Mouse (Mus musculus) thymus, postnatal 14 days (tissue): ENCODE measurements around the gene Ccdc157.
A peak's percentile ranks its signal among the peaks of the same experiment; 100 is the strongest.
"Not testable (repeated sequence)": the region's sequence is repeated elsewhere in the genome, so short reads cannot be mapped to it uniquely, and the experiment has no call there.

Experiments used
- DNase-seq: peaks from one replicate; pipeline ENCODE4 v3.0.0; 2021

Gene Ccdc157

DNA sequence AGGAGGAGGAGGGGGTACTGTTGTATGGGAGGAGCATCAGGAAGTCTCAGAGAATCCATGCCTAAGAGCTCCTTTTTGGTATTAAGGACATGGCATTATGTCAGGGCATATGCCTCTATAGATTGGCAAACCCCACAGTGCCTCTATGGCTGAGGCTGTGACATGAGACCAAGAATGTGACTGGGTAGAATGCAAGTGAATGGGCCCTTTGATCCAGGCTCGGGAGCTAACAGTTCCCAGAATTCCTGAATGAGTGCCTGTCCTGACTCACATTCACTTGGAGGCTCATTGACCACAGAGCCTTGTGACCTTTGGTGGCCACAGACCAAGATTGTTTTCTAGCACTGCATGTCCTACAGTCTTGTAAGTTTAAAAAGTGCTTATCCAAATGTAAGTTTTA, 22.0 kb upstream of the Ccdc157 start:
- DNase-seq, result no peak

DNA sequence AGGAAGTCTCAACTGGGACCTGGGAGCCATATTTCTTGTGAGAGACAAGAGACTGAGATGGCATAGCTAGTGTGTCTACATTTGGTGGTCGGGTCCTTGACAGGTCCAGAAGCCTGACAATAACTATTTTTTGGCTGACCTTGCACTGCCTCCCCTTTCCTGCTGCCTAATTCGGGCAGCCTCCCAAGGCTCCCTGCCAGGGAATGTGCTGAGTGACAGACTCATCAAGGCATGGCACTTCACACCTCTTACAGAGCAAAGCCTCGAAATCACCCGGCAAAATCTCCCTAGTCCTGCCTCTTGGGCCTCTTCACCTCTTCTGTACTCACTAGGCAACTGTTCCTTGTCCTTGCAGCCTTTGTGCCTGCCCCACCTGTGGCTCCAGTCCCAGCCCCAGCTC, 17.6 kb upstream of the Ccdc157 start:
- DNase-seq, result no peak

DNA sequence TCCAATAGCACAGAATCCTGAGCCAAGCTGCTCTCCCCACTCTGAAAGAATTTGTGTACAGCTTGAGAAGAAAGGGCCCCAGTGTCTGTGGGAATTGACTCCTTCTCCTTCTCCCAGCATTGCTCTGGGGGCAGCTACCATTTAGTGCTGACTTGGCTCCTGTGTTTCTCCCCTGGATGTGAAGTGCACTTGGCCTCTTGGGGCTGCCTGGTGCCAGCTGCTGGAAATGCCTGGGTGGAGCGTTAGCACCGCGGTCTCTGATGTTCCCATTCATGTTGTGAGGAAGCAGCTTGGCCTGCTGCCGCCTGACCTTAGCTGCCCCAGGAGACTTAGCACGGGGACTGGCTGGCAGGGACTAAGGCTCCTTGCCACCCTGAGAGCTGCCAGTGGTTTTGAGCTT, 14.5 kb upstream of the Ccdc157 start:
- DNase-seq, result no peak

- DNase-seq, result no peak
Observed at GRCm38 (mm10) chr11:4166467-4167090, 6.5 kb upstream of the Ccdc157 start.

- no peak for DNase-seq
Observed at GRCm38 (mm10) chr11:4164701-4165100, 4.6 kb upstream of the Ccdc157 start.

DNA sequence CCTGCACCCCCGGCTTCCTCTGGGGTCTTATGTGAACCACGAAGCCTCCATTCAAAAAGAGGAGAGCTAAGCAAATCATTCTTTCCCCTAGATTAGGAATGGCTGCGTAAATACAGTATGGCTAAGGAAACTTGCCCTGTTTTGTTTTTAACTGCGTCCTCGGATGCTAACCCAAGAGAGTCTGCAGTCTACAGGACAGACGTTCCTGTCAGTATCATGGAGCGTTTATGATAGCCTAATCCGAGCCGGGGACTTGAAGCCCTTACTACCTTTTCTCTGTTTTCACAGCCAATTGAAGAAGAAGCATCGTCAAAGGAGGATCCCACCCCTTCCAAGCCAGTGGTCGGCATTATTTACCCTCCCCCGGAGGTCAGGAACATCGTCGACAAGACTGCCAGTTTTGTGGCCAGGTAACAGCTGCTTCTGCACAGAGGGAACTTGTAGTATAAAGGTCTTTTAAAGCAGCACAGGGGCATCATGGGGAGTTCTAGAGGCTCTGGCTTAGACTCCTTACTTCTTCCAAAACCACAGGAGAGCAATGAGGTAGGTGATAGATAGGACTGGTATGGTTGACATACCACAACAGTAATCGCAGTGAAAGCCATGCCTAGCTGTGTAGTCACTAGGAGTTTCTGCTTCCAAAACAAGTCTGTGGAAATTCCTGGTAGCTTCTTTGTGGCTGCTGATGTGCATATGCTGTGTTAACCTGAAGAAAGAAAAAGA, 826 bp upstream of the Ccdc157 start:
- DNase-seq, result no peak

DNA sequence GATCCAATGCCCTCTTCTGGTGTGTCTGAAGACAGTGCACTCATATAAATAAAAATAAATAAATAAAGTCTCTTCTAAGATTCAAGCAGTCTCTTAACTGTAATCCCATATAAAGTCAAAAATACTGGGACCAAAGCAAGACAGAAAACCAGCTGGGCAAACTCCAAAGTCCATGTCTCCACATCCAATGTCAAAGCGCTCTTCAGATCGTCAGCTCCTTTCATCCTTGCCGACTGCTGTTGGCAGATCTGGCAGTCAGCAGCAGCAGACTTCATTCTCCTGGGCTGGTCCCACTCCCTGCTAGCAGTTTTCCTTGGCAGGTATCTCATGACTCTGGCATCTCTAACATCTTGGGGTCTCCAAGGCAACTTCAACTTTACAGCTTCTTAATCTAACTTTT, 1.4 kb downstream of the Ccdc157 start:
- no peak for DNase-seq

DNA sequence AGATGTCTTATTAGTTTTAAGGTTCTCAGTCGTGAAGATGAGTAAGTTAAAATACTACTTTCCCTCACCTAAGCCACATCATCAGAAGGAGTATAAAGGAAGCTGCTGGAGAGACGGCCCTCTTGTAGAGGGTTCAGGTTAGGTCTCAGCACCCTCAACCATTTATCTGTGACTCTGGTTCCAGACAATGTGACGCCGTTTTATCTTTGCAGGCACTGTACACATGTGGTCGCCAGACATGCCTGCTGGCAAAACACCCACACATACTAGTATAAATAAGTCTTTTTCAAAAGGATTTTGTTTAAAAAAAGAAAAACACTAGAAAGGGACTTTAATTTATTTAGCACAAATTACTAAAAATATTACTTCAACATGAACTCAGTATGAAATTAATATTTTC, 4.5 kb downstream of the Ccdc157 start:
- DNase-seq, result no peak

DNA sequence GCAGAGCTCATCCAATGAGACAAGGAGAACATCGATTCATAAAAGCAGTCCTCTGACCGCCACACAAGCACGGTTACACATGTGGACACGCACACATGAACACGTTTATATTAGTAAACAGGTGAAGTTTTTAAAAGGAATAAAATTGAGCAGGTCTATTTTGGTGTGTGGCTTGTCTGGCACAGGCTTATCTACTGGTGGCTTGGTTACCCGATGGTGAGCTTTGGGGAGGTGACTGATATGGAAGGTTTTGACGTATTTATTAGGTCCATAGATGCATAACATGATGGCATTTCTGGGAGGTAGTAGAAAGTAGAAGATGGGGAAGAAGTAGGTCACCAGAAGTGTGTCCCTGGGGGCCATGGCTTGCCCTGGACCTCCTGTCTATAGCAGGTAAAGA, 6.4 kb downstream of the Ccdc157 start:
- no peak for DNase-seq

GRCm38 (mm10) chr11:4149886-4150285, 10.2 kb downstream of the Ccdc157 start:
- DNase-seq, result no peak

GRCm38 (mm10) chr11:4148536-4149156, 11.4 kb downstream of the Ccdc157 start:
- DNase-seq, result no peak

DNA sequence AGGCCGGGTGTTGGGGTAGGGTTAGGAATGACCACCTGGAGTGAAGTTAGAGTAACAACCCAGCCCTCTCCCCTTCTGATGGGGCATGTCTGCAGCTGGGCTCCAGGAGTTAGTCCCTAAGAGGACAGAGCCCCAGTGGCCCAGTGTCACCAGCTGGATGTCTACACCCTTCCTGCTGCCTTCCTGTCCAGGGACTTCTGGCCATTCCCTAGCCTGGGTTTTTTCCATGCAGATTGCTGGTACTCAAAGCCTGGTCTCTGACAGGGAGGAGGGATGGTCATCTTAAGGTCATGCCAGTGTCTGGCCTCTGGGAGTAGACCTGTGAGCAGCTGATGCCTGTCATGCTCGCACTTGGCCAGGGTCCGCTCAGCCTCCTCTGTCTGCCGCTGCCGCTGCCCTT, 12.0 kb downstream of the Ccdc157 start:
- DNase-seq, result no peak

GRCm38 (mm10) chr11:4147098-4147497, 13.0 kb downstream of the Ccdc157 start:
- DNase-seq, result no peak

DNA sequence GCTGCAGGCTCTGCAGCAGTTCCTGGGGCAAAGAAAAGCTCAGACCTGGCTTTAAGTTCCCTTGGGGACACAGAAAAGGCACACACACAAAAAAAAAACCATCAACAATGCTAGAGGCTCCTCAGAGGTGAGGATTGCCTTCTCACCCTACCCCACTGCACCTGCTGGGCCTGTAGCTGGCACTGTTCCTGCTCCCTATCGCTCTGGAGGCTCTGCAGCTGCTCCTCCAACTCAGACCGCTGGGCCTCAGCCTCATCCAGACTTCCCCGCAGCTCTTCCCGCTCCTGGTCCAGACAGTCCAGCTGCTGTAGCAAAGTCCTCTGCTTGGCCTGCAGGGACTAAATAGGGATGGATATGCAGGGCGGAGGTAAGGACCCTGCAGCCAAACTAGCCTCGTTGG, 13.7 kb downstream of the Ccdc157 start:
- DNase-seq, result no peak

- DNase-seq, result no peak
Observed at GRCm38 (mm10) chr11:4143281-4144062, 16.6 kb downstream of the Ccdc157 start.

DNA sequence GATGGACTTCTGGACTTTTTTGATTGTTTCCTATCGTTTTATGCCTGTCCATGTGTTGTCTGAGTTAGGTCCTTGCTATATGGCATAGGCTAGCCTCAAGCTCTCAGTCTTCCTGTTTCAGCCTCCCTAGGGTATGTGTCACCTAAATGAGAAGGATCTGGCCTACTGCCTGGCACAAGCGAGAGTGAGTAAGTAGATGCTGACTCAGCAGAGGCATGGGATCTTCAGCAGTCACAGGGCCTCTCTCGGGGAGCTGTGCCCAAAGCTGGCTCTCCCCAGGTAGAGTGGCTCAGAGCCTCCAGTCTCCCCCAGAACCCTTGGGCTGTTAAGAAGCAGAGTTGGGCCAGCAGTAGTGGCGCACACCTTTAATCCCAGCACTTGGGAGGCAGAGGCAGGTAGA, 17.7 kb downstream of the Ccdc157 start:
- no peak for DNase-seq

DNA sequence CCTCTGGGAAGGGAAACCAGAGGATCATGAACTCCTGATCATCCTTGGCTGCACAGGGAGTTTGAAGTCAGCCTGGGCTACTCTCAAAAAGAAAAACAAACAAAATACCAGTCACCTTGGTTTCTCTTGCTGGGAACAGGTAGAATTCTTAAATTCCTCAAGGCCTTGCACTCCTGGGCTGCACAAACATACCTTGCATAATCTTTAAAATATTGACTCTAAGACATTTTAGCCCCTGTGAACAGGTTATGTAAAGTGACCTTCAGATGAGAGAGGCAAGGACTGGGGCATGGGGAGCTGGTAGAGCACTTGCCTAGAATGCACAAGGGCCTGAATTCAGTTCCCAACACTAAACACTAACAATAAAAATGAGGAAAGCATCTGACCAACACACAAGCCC, 18.6 kb downstream of the Ccdc157 start:
- DNase-seq, result no peak

GRCm38 (mm10) chr11:4138964-4139363, 21.1 kb downstream of the Ccdc157 start:
- DNase-seq, result no peak

DNA sequence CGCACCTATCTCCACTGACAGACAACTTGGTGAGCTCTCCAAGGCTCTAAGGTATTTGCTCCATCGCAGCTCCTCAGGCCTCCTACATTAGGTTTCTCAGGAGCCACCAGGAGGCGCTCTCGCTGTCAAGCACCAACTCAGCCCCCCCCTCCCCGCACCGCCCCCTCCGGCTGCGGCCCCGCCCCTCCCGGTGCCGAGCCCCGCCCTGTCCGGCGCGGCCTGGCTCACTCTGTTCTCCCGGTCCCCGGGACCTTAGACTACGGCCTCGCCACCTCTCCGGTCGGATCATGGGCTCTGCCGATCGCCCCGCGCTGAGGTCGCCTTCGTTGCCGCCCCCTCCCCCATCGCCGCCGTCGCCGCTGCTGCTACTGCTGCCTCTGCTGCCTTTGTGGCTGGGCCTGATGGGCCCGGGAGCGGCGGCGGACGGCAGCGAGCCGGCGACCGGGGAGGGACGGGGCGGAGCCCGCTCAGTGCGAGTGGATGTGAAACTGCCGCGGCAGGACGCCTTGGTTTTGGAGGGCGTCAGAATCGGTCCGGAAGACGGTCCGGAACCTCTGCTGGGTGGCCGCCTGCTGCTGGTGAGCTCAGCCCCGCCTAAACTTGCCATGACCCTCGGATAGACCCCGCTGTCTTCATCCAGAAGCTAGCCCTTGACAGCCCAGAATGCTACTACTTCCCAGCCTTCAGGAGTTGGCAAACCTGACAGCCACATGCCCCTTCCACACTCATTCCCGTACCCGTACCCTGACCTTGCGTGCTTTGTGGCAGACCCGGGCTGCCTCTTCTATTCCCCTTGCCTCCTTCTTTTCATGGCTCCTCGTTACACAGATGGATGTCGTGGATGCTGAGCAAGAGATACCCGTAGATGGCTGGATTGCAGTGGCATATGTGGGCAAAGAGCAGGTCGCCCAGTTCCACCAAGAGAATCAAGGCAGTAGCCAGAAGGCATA, 24.8 kb downstream of the Ccdc157 start, which contains the start of gene Rnf215:
Rnf215 (plus strand) TSS at position 217 of the 950 bp plus-strand sequence.
- DNase-seq, result peak; percentile 90

DNA sequence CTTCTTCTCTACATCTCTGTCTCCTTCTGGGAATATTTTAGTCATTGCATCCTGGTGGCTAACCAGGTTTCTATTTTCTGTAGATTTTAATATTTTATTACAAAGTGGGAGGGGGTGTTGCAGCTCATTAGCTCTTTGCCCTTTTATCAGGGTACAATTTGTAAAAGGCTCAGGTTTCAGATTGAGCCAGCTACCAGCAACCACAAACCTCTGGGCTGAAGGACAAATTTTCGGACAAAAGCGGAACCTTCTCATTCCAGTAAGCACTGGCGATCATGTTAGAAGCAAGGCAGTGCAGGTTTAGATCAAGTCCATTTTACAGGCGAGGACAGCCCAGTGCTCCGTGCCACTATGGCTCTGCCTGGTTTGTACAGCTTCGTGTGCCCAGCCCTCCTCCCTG, 25.7 kb downstream of the Ccdc157 start:
- no peak for DNase-seq

GRCm38 (mm10) chr11:4133450-4133849, 26.6 kb downstream of the Ccdc157 start:
- peak; percentile 36 for DNase-seq

DNA sequence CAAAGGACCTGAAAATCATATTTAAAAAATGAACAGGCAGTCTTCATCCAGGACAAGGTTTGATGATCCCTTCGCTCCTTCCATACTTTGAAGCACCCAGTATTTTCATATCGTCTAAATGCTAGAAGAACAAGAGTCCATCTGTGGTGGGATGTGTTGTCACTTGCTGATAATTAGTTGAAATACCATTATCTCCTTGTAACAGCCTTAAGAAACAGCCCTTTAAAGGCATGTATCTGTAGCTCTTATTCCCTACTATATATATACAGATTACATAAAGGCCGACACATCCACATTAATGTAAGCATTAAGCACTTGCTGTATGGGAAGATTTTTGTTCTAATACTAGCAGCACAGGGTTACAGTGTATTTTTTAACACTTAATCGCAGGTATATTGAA, 31.6 kb downstream of the Ccdc157 start:
- DNase-seq, result not testable (repeated sequence)
